Mouse (Mus musculus) right cerebral cortex, adult 18-20 months (tissue): ENCODE results near the gene Hspb9.

Experiments
- DNase-seq: peaks from one replicate; pipeline ENCODE4 v3.0.0; 2022; ENCODE audit warnings: mixed read lengths

The Hspb9 gene

DNA sequence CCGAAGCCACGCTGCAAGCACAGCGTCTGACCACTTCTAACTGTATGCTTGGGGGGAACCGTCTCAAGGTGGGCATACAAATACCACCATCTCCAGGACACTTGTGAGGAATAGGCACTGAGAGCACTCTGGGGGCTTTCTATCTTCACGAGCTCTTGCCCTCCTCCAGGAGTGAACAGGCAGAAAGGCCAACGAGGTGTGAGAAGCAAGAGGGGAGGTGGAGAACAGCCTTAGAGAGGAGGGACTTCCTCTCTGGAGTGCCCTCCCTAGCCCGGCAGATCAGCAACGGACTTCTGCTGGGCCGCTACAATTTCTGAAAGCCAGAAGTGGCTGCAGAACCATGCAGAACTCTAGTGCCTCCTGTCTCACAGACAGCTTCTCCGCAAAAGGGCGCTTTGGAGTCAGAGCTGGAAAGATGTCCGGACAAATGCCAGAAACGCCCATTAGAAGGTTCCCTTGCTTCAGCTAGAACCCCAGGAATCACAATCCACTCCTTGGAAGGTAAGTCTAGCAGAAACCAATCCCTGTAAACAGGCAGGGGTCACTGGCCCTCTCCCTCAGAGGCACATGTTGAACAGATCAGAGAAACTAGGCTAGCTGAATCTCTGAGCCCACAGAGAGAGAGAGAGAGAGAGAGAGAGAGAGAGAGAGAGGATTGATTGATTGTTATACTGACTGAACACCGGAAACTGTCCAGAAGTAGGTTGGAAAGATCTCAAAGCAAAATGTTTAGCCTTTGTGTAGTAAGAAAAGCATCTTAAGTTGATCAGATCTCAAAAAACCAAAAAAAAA, 22.5 kb downstream of the Hspb9 start:
- no peak for DNase-seq

DNA sequence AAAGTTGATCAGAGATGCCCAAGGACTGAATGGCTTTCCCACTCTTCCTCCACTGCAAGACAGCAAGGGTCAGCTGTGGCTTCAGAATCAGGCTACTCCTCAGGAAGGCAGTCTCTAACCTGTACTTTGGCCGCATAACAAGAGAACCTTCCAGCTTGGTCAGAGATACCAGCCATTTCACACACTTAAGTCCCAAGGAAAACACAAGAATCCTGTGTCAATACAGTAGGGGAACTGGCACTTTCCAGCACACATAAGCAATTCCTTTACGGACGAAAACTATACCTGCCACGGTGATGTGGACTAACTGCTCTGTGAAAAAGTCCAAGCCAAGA, 23.1 kb downstream of the Hspb9 start:
- DNase-seq: no peak

DNA sequence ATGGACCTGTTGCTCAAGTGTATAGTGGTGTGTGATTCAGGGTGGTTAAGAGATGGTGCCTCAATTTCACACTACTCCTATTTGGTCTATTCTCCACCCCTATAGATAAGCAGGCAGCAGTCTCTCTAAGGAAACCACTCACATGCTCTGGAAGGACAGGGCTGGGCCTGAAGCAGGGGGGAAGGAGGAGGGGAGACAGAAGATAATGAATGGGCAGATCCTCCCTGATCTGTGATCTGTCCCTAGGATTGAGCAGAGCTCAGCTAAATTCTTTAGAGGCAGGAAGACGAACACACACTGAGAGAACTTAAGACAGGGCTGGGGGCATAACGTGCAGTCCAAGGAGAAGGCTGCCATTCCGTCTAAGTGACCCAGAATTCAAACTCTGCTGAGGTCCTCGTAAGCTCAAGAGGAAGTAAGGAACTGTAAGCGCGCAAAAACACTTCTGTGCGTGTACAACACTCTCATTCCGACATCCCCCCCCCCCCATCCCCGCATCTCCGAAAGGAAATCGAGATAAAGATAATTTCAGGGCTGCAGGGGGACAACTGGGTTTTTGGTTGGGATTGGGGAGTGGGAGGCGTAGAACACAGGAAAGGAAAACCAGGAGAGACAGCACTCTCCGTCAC, 23.6 kb downstream of the Hspb9 start:
- DNase-seq: no peak

DNA sequence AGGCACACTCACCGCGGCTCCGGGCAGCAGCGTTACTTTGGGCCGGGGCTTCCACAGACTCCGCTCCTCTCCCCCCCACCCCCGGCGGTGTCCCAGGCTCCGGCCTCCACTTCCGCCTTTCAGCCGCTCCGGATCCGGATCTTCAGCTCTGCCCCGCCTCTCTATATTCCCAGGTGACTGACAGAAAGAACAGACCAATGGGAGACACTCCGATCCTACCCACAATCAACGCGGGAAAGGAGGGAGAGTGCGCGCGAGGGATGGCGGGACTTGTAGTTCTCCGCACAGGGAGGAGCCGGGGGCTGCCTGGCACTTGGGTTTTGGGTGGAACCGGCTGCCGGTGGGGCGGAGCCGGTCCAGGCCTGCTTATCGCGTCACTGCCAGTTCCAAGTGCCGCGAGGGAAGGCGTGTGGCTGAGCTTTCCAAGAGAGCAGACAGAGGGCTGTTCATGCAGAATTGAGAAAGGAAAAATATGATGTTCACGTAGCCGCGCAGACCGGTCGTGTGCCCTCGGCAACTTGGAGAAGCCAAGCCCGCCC, 24.5 kb downstream of the Hspb9 start, which contains the start of gene Rab5c:
Gene Rab5c (minus strand): TSS at position 150 of the 539 bp plus-strand sequence.
- DNase-seq: peak; percentile 100

DNA sequence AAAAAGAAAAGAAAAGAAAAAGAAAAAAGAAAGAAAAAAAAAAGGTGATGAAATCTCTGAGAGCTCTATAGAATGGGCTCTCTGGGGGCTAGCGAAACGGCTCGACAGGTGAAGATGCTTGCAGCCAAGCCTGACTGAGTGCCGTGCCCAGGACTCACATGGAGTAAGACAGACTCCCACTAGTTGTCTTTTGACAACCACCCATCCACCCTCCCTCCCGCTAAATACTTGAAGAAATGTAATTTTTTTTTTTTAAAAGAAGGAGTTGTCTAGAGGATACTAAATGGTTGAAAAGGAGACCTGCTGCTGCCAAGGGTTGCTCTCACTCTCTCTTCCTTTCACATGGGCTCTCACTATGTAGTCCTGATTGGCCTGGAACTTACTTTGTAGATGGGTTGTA, 25.1 kb downstream of the Hspb9 start:
- no peak for DNase-seq

DNA sequence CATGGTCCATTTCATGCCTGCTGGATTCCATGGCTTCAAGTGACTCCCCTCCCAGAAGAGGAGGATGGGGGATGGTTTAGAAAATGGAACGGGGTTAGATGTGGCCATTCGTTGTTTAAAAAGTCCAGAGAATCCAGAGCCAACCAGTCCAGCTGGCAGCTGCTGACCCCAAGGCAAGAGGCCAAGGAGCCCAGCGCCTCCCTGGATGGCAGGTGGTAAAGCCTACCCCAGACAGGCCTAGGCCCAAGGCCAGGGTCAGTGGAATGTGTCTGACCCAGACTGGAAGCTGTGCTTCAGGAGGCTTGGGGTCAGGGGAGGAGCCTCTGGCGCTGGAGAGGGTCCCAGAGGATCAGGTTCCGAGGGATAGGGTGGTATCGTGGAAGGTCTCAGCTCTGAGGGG, 27.7 kb downstream of the Hspb9 start:
- no peak for DNase-seq

DNA sequence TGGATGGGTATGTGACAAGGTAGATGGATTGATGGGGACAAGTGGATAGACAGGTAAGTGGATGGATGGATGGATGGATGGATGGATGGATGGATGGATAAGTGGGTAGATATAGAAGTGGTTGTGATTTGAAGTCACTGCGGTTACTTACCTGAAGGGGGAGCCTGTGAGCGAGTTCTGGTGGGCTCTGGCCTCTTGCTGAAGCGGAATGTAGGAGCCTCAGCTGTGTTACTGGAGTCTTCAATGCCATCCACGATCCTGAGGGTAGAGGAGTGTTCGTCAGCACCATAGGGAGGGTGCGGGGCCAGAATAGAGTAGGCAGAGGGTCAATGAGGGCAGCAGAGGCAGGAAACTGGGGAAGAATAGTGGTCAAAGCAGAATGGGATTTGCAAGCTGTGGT, 31.4 kb downstream of the Hspb9 start:
- peak; percentile 49 for DNase-seq

DNA sequence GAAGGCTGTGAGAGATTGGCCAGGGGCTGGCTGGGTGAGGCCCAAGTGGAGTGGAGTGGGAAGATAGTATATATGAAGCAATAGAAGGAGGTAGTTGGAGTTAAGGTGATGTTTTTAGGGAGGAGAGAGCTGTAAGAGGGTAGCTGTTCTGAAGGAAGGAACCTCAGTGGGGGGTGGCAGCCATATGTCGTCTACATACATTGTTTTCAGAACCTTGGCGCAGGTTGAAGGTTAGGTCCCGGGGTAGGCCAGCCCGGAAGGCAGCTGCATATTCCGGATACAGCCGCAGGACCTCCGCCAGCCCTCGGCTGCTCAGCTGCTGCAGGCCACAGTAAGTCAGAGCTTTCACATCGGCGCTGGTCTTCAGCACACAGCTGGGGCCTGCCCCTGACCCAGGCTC, 32.9 kb downstream of the Hspb9 start:
- DNase-seq: no peak

DNA sequence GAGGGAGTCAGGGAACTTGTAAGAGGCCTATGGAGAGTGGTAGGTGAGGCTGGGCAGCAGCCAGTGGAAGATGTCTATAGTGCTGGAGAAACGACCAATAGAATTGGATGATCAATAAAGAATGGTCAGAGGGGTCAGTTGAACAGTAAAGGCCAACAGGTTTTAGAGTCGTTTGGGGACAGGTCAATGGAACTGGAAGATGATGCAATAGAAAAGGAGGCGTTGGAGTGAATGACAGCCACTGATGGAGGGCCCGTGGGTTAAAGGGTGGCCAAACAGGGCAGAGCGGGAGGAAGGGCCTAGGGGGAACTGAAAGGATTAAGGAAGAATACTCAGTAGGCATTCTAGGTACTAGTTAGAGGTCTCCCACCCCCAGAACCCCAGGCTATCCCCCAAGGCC, 33.5 kb downstream of the Hspb9 start:
- no peak for DNase-seq

DNA sequence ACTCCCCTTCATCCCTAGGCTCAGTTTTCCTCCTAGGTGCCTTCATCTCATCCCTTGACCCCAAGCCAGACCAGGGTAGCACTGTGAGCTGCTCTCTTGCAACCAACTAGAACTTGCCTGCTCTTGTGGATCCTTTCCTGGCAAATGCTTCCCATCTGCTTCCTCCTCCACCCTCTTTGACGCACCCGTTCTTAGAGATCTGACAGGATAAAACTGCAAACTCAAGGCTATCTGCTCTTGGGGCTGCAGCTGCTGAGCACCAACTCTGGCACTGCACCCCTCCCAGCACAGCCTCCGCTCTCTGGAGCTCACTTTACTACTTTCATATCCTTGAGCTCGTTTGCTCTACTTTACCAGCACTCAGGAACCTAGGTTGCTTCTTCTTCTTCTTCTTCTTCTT, 35.0 kb downstream of the Hspb9 start:
- peak; percentile 75 for DNase-seq

DNA sequence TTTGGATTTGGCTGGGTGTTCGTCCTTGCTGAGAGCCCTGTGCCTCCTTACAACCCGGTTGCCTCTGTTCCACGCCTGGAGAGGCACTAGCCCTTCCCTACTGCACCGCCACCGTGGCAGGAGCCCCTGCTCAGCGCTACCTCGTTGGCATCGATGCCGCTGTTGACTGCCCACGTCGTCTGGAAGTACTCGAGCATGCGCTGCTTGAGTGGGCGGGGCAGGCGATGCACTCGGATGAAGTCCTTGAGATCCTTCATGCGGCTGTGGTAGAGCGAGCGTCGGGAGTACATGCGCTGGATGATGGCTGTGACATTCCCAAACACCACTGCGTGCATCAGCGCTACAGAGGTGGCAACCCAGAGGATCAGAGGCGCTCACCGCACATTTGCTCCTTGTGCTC, 35.8 kb downstream of the Hspb9 start:
- peak; percentile 80 for DNase-seq

DNA sequence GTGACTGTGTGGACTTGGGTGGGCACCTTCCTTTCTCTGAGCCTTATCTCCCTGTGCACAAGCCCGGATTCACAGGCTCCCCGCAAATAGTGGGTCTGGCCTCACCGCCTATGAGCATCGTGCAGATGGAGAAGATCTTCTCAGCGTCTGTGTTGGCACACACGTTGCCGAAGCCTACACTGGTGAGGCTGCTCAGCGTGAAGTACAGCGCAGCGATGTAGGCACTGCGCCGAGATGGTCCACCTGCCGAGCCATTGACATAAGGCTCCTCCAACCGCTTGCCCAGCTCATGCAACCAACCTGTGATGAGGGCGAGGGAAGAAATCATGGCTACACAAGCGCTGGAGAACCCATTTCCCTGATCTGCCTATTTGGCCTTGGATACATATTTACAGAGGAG, 36.5 kb downstream of the Hspb9 start:
- peak; percentile 37 for DNase-seq

DNA sequence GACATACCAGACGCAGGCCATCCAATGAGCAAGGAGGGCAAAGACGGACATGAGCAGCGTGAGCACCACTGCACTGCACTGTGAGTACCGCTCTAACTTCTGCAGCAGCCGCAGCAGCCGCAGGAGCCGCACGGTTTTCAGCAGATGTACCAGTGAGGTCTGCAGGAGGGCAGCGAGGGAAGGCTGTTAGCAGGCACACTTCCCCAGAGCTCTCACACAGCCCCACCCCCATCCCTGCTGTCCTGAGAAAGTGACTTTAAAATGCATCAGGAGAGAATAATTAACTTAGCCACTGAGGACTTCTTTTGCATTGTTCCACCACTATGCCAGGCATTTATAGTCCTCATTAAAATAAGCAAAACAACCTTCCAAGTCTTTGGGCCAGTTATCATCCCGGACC, 38.6 kb downstream of the Hspb9 start:
- DNase-seq: peak; percentile 50

DNA sequence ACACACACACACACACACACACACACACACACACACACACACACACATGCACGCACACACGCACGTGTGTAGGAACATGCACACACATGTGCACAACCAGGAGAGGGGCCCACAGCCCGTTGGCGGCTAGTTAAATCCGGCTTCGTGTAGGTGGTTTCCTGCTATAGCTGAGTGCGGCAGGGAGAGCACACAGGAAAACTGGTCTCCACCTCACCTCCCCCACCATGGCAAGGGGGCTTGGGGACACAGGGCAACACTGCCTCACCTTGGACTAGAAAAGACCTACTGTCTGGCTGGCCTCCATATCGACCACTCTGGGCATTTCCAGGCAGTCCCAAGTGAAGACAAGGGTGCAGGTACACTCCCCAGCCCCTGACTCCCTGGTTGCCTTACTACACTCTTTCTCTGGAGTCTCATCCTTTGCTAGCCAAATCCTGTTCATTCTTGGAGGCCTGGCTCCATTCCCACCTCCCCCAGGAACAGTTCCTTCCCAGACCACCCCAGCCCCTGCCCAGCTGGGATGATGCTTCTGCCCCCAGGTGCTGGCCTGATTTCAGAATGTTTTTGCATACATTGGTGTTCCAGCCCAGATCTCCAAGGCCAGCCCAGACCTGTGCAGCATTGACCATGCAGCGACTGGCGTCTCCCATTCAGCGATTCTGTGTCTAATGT, 40.5 kb downstream of the Hspb9 start:
- peak; percentile 78 for DNase-seq

DNA sequence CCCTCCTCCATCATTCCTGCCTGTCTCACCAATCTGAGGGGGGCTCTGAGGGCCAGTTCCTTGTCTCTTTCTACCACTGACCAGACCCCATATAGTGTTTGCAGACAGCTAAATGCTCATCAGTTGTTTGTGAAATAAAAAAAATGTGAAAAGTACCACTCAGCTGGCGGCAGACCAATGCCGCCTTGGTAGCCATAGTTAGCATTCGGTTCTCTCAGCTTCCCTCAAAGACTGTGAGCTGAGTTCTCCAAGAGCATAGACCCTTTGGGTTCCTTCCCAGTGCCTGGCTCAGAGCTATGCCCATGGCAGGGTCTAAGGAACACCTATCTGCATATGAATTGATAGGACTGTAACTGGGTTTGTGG, 41.0 kb downstream of the Hspb9 start:
- DNase-seq: peak; percentile 69

DNA sequence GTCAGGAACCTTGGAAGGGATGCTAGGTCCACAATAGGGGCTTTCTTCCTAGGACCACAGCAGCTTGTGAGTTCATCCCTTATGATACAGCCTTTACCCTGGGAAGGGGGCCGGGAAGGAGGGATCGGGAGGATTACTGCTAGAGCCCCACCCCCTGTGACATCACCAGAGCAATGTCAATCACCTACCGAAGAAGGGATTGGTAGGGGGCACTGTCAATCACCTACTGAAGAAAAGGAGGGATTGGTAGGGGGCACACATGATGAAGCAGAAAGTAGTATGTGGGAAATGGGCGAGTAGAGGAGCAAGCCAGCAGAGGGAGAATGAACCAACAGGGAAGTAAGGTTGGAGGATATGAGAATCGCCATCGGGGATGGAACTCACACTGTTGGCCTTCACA, 42.8 kb downstream of the Hspb9 start:
- no peak for DNase-seq

DNA sequence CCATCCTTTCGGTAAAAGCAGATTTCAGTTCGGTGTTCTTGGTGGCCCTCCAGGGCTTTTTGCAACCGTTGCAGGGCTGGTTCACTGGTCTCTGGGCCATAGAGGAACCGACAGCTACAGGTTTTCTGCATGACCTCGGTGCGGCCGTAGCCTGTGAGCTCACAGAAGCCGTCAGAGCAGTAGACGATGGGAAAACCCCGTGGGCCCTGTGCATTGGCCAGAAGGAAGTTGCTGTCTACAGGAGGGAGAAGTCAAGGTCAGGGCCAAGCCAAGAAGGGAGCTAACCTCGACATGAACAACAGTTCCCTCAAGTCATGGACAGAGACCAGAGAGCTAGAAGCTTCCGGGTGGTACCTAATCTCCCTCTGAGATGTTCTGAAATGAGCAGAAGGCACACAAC, 43.9 kb downstream of the Hspb9 start:
- no peak for DNase-seq

DNA sequence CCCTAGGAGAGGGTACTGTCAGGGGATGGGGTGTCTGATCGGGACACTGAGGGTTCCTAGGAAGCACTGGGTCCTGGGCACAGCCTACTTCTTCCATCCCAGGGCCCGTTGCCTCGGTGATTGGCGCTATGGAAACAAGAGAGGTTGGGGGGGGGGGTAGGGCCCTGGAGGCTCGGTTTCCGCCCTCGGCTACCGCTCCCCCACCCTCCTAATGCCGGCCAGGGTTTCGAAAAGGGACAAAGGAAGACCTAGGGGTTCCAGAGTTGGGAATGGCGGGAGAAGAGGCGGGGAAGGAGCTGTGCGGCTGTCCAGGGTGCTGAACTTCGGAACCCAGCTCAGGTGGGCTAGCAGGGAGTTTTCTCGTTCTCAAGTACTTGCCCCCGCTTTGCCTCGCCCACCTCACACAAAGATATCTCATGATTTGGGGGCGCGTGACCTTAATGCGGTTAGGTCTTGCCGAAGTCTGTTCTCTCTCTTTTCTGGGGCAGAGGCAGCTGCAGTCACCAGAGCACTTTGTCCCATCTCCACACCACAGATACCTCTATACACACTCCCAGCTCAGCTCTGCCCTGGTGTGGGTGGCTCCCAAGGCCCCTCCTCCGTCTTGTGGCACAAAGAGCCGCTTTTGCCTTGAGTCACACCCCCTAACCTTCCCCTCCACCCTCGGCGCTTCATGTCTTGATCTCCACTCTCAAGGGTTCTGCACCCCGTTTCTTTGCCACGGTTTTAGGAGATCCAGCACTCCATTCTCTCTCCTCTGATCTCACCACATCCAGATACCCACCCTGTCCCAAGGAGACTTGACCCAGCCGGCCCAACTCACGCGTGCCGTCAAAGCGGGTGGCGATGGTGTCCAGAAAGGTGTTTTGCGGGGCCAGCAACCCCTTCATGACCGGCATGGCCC, 45.3 kb downstream of the Hspb9 start:
- no peak for DNase-seq

DNA sequence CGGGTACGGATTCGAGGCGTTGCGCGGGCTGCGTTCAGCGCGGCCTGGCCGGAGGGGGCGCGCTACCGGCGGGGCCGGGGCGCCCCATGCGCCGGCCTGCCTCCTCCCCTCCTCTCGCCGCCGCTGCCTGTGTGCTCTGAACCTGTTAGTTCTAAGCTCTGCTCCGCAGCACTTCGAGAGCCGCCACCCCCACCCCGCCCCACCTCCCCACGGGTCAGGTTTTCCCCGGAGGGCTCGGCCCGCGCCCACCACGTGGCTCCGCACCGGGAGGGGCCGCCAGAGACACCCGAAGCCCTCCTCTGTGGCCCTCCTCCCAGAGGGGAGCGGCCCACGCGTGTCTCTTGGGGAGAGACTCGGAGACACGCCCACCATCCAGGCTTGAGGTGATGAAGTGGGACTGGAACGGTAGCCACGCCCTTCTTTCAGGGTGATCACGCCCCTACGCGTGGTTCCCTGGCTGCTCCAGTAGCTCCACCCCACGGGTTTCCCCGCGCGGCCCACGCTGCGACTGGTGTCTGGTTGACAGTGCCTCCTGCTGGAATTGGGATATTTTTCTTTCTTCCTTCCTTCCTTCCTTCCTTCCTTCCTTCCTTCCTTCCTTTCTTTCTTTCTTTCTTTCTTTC, 46.1 kb downstream of the Hspb9 start, which contains the start of gene Kcnh4:
Gene Kcnh4 (minus strand): TSS at position 332 of the 623 bp plus-strand sequence.
- peak; percentile 96 for DNase-seq

DNA sequence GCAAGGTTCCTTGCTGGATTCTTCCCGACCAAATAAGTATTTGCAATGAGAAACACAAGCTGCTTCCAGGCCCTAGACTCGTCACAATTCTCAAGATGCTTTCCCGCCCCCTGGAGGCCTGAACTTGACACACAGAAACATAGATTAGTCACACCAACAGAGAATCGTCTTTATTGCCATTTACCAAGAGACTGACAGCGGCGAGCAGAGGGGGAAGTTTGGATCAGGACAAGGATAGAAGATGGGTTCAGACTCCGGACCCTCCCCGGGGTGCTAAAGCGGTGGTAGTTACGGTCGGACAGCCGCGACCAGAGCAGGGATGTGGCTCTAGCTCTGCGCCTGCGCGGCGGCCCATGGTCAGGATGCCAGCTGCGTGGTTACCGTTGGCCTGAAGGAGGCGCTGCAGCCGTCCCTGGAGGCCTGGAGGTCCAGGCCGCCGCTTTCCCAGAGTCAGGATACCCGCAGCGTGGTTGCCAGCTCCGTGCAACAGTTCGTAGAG, 47.9 kb downstream of the Hspb9 start:
- peak; percentile 89 for DNase-seq

DNA sequence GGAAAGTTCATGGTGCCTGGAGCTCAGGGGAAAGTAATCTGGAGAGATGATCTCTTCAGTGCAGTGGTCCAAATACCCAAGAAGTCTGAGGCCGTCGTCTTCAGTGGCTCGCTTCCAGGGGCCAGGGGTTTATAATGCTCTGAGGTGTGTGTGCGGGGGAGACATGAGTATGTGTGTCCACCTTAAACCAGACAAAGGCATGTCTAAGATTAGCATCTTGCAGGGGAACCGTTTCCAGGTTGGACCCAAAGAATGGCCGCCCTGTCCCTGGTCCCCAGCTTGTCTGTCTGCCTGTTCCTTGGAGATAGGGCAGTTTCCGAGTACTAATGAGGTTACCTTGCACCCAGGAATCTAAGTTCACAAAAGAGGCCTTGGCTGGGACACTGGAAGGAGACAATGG, 49.2 kb downstream of the Hspb9 start, which contains the start of gene Hcrt:
Gene Hcrt (minus strand): TSS at position 101 of the 400 bp plus-strand sequence.
- no peak for DNase-seq
